ENCODE assay signal across 11 mouse cellular contexts in the genomic region with DNA sequence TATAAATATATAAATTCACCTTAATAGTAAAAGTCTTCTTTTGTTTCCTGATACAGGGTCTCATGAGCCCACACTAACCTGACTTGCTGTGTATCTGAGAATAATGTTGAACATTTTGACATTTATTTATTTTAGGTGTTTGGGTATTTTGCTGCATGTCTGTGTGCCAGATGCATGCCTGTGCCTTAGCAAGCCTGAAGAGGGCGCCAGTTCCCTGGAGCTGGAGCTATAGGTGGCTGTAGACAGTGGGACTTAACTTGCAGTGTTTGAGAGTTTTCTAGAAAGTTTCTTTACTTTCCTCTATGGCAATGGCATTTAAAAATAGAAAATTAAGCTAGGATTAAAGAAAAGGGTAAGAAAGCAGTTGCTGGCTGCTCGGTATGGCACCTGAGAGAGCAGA. TPM values are rescaled to one million over a fixed set of nuclear protein-coding genes. Genes with fewer than 3 reads are reported as not detected.
DNase-seq lines count a peak whose midpoint lies in the region; ATAC-seq and TF ChIP-seq lines count a peak whose summit lies in the region.
"Had no signal": no experiment of that assay in that cellular context is flagged by ENCODE, and none has a peak within 500 bp of the region (broad histone marks: within the 10 kb centered on the region; RNA-seq: fewer than 3 reads in every experiment).

No protein-coding gene starts in this region.

- TF ChIP-seq EP300 in MEL (IDR thresholded peaks at IDR 0.05; ENCODE audit: low read depth in 1 of 2, low read length in 2 of 2), result no peak

- H3K27me3 ChIP-seq in hindbrain, postnatal 0 days (ENCODE audit: insufficient read depth, low read length), result no peaks in the 10 kb centered on the region
- H3K27me3 ChIP-seq in hindbrain, embryonic 14.5 days (ENCODE audit: control insufficient read depth, insufficient read depth, low read length), result no peaks in the 10 kb centered on the region
- H3K27me3 ChIP-seq in MEL (ENCODE audit: control insufficient read depth in 1 of 2, insufficient read depth in 2 of 2, low read length in 2 of 2), result no peaks in the 10 kb centered on the region
- H3K27me3 ChIP-seq: limb, embryonic 15.5 days had no signal

- DNase-seq in hindbrain, postnatal 0 days (ENCODE audit: low spot score), result peak; percentile 64
- no peak for DNase-seq in hindbrain, embryonic 14.5 days (ENCODE audit: low spot score)
- peak; percentile 50 for DNase-seq in 416B (ENCODE audit: low read depth)
- DNase-seq in MEL (ENCODE audit: low read depth, low spot score), result peak; percentile 65
- peak; percentile 28 for DNase-seq in lung, postnatal 25 days (ENCODE audit: low spot score)
- DNase-seq in urinary bladder, postnatal 36 days (ENCODE audit: low spot score in 2 of 2), result no peak
- DNase-seq in retina, postnatal 1 day, result no peak
- no peak for DNase-seq in layer of hippocampus, adult 9-10 months (ENCODE audit: low spot score)
- DNase-seq: right cerebral cortex, postnatal 25 days had no signal

- WGBS in hindbrain, postnatal 0 days, result 54% methylated on average over 2 of the region's 2 CpGs
- WGBS in hindbrain, embryonic 14.5 days, result 50% methylated on average over 2 of the region's 2 CpGs

- no peak overlapping the region for H3K4me2 ChIP-seq in hindbrain, postnatal 0 days (ENCODE audit: low read depth, low read length)
- no peak overlapping the region for H3K4me2 ChIP-seq in hindbrain, embryonic 14.5 days (replicated peaks)
- H3K4me2 ChIP-seq: limb, embryonic 15.5 days had no signal

- H3K27ac ChIP-seq in hindbrain, postnatal 0 days, result no peak overlapping the region
- H3K27ac ChIP-seq in hindbrain, embryonic 14.5 days, result no peak overlapping the region
- no peak overlapping the region for H3K27ac ChIP-seq in MEL (ENCODE audit: control insufficient read depth, low read depth, low read length)
- H3K27ac ChIP-seq: limb, embryonic 15.5 days had no signal

- ATAC-seq in hindbrain, postnatal 0 days, result no peak
- ATAC-seq in hindbrain, embryonic 14.5 days (ENCODE audit: low FRiP score), result no peak

- no peak overlapping the region for H3K4me3 ChIP-seq in hindbrain, postnatal 0 days (ENCODE audit: low read length)
- no peak overlapping the region for H3K4me3 ChIP-seq in hindbrain, embryonic 14.5 days (replicated peaks; ENCODE audit: low read length)
- H3K4me3 ChIP-seq in MEL (ENCODE audit: control insufficient read depth in 1 of 2, insufficient read depth in 1 of 2, low read depth in 2 of 2, low read length in 2 of 2), result no peak overlapping the region
- H3K4me3 ChIP-seq: limb, embryonic 15.5 days had no signal

- H3K36me3 ChIP-seq in hindbrain, postnatal 0 days (ENCODE audit: insufficient read depth, low read length), result peaks cover 7% of the 10 kb centered on the region; the same call in 1 of the 2 replicates
- H3K36me3 ChIP-seq in hindbrain, embryonic 14.5 days (replicated peaks; ENCODE audit: control insufficient read depth, insufficient read depth), result peaks cover 31% of the 10 kb centered on the region
- peaks cover 2 to 4% of the 10 kb centered on the region in 2 experiments for H3K36me3 ChIP-seq in MEL (ENCODE audit: control insufficient read depth in 1 of 2, insufficient read depth in 2 of 2, low read length in 2 of 2)

- peak; percentile 11; the same call in 1 of the 2 replicates for TF ChIP-seq RAD21 in MEL (IDR thresholded peaks at IDR 0.05; ENCODE audit: low read depth, low read length)

- TF ChIP-seq CTCF in hindbrain, postnatal 0 days (IDR thresholded peaks at IDR 0.05; ENCODE audit: low read depth), result peak; percentile 77
- TF ChIP-seq CTCF in MEL (IDR thresholded peaks at IDR 0.05 in 2 of 3, conservative IDR thresholded peaks at IDR 0.05 in 1 of 3; ENCODE audit: control insufficient read depth in 1 of 3, insufficient read depth in 1 of 3, low read depth in 2 of 3, low read length in 3 of 3, poor library complexity in 1 of 3, severe bottlenecking in 1 of 3), result peak; percentile 61 to 79 (median 69)

- H3K79me2 ChIP-seq in MEL (ENCODE audit: control insufficient read depth, insufficient read depth, low read length, poor library complexity), result peaks cover 22% of the 10 kb centered on the region

- H3K9me3 ChIP-seq in hindbrain, postnatal 0 days (ENCODE audit: low read length), result no peaks in the 10 kb centered on the region
- H3K9me3 ChIP-seq in hindbrain, embryonic 14.5 days (ENCODE audit: control insufficient read depth, low read length), result no peaks in the 10 kb centered on the region
- H3K9me3 ChIP-seq in MEL (replicated peaks; ENCODE audit: insufficient read depth, low read length), result no peaks in the 10 kb centered on the region
- H3K9me3 ChIP-seq: limb, embryonic 15.5 days had no signal

- TF ChIP-seq POLR2A in MEL (IDR thresholded peaks at IDR 0.05; ENCODE audit: control insufficient read depth in 1 of 2, insufficient read depth in 1 of 2, low read depth in 1 of 2, low read length in 2 of 2, poor library complexity in 1 of 2), result no peak

- peaks cover 5% of the 10 kb centered on the region for H3K4me1 ChIP-seq in hindbrain, postnatal 0 days (ENCODE audit: insufficient read depth, low read length)
- H3K4me1 ChIP-seq in hindbrain, embryonic 14.5 days (replicated peaks; ENCODE audit: control insufficient read depth, insufficient read depth, low read length), result peaks cover 5% of the 10 kb centered on the region
- H3K4me1 ChIP-seq in MEL (ENCODE audit: control insufficient read depth in 1 of 2, insufficient read depth in 2 of 2, low read length in 2 of 2), result peaks cover 0 to 2% of the 10 kb centered on the region in 2 experiments; a peak in 1 of 4 replicates

- H3K9ac ChIP-seq in hindbrain, postnatal 0 days (replicated peaks; ENCODE audit: low read length), result no peak overlapping the region
- no peak overlapping the region for H3K9ac ChIP-seq in hindbrain, embryonic 14.5 days
- no peak overlapping the region for H3K9ac ChIP-seq in MEL (ENCODE audit: control insufficient read depth, low read depth, low read length, poor library complexity, severe bottlenecking)
- H3K9ac ChIP-seq: limb, embryonic 15.5 days had no signal

TF ChIP-seq in MEL, 35 proteins besides CTCF, POLR2A, EP300 and RAD21:
- no peak for TF ChIP-seq POLR2AphosphoS2 (IDR thresholded peaks at IDR 0.05; ENCODE audit: low read length)
- peak; percentile 19; the same call in 1 of the 2 replicates for TF ChIP-seq SMC3 (IDR thresholded peaks at IDR 0.05; ENCODE audit: low read depth, low read length)
- TF ChIP-seq ZC3H11A (IDR thresholded peaks at IDR 0.05; ENCODE audit: low read depth, low read length), result 0 out of 2 replicates have a peak, but pooled peaks have one; percentile 2
- no peak for TF ChIP-seq UBTF (IDR thresholded peaks at IDR 0.05; ENCODE audit: borderline replicate concordance, insufficient read depth, low read depth, low read length)
- no peak for TF ChIP-seq JUND (IDR thresholded peaks at IDR 0.05; ENCODE audit: low read depth, low read length)
- TF ChIP-seq HCFC1 (IDR thresholded peaks at IDR 0.05; ENCODE audit: low read depth, low read length), result no peak

RNA-seq across cellular contexts. Expression of a gene that starts 6.3 kb away (rescaled TPM):
- total RNA-seq in hindbrain, postnatal 0 days (2014; rRNA removed), result 61.4 and 63.9 TPM in 2 replicates
- polyA plus RNA-seq in hindbrain, postnatal 0 days (2015; fragmentation: Nextera tagmentation; extraction: Ambion mirVana), result 168 and 179 TPM in 2 replicates
- 139 and 142 TPM in 2 replicates for polyA plus RNA-seq in hindbrain, embryonic 14.5 days (2014; fragmentation: Nextera tagmentation; extraction: Ambion mirVana)
- total RNA-seq in MEL (2012; rRNA removed), result 61.3 and 61.8 TPM in 2 replicates
- polyA plus RNA-seq in MEL (2012; ENCODE audit: insufficient read depth in 1 of 2, insufficient read length in 2 of 2, low read depth in 1 of 2, low replicate concordance in 2 of 2, missing spikeins in 1 of 2), result 10 to 100 TPM in 1 of 2 experiments, not detected in 1; 49.7 TPM

RNA-seq across cellular contexts. Expression of a gene that starts 33.5 kb away (rescaled TPM):
- total RNA-seq in hindbrain, postnatal 0 days (2014; rRNA removed), result not detected in 2 replicates
- polyA plus RNA-seq in hindbrain, postnatal 0 days (2015; fragmentation: Nextera tagmentation; extraction: Ambion mirVana), result not detected in 2 replicates
- not detected in 2 replicates for polyA plus RNA-seq in hindbrain, embryonic 14.5 days (2014; fragmentation: Nextera tagmentation; extraction: Ambion mirVana)
- not detected in 2 replicates for total RNA-seq in MEL (2012; rRNA removed)
- polyA plus RNA-seq in MEL (2012; ENCODE audit: insufficient read depth in 1 of 2, insufficient read length in 2 of 2, low read depth in 1 of 2, low replicate concordance in 2 of 2, missing spikeins in 1 of 2), result under 1 TPM in 1 of 2 experiments, not detected in 1; 0.07 TPM
- polyA plus RNA-seq: gonadal fat pad, adult 2 months; limb, embryonic 15.5 days had no signal

Comparison
In these comparisons a context has a peak if more than half of its experiments do, and no peak if none do; other contexts are left out.
1. DNase-seq: peak in hindbrain, postnatal 0 days (single experiment), 416B (single experiment), MEL (single experiment) and lung, postnatal 25 days (single experiment); none in hindbrain, embryonic 14.5 days (single experiment), urinary bladder, postnatal 36 days (0 of 2), retina, postnatal 1 day (single experiment) and layer of hippocampus, adult 9-10 months (single experiment).